Mouse (Mus musculus) bone marrow macrophage, adult 2 months (primary cell): Measurements from ENCODE around the gene Itih4.

Experiments
- CTCF ChIP-seq: IDR thresholded peaks from 2 replicates; pipeline ENCODE4 v1.5.1; 2012; ENCODE audit warnings: low read depth, mild to moderate bottlenecking, low read length, moderate library complexity
- POLR2A ChIP-seq: IDR thresholded peaks from 2 replicates; pipeline ENCODE4 v1.6.1; 2012; ENCODE audit warnings: mild to moderate bottlenecking, low read depth, low read length, borderline replicate concordance

DNA sequence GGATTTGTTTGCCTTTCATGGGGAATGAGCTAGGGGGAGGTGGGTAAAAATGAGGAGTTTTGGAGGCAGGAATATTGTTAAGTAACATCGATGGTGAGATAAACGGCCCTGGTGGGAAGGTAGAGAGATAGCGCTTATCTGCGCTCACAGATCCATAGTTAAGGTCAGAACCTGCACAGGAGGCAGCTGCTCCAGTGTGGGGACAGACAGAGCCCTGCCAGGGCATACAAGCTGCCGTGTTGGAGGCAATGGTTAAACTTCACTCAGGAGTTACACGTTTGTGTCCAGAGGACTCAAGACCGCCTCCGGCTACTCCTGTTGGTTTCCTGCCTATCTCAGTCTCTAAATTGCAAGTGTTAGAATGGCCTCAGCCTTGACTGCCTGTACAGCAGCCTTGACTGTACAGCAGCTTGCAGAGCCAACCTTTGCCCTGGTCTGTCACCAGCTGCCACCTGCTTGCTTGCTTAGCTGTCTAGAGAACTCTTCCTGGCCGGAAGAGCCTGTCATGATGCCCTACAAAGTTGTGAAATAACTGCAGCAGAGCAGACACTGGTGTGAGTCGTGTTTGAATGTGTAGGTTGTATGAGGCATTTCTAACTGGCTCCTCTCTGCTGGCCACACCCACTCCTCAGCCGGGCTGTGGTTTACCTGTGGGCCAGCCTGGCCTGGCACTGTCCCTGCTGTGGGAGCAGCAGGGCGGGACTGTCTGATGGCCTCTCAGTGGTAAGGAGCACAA lies 11.0 kb upstream of the Itih4 start:
- TF ChIP-seq POLR2A: no peak
- no peak for TF ChIP-seq CTCF
